Mouse (Mus musculus) frontal cortex, postnatal 25 days (tissue): ENCODE data around the gene Dnal4.

ENCODE experiments used
- DNase-seq, 2 experiments: peaks; one replicate each; pipeline ENCODE4 v3.0.0; 2022; ENCODE audit warnings: low spot score in 2 of 2

The Dnal4 gene

GRCm38 (mm10) chr15:79733640-79734039, 44.0 kb downstream of the Dnal4 start:
- DNase-seq, result no peak

DNA sequence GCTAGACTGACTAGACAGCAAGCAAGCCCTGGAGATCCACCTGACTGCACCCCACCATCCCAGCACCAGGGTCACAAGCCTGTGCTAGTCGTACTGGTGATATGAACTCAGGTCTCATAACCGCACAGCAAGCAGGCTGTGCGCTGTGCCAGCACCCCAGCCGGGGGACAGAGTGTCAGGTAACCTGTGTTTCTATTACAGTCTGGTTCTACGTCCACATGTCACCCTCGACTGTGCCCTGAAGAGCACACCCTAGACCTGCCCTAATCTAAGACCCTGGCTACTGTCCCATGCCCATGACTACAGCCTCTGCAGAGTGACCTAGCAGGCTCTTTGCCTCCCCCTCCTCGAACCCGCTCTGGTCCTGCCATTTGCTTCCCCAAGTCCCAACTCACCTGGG, 44.5 kb downstream of the Dnal4 start:
- no peak for DNase-seq

DNA sequence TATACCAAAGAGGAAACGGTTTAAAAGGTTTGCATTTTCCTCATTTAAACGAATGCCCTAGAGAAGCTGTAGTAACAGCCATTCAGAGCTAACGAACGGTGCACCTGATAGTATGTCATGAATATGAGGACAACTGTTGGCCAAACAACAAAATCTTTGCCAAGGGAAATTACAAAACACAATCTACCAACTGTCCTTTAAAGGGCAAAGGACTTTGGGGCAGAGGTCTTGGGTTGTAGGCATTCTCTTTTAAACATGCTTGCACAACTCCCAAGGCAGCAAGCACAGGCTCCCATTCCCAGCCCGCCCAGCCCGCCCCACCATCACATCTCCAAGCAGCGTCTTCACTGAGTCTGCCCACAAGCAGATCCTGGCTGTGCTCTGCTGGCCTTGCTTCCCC, 46.1 kb downstream of the Dnal4 start:
- no peak for DNase-seq

DNA sequence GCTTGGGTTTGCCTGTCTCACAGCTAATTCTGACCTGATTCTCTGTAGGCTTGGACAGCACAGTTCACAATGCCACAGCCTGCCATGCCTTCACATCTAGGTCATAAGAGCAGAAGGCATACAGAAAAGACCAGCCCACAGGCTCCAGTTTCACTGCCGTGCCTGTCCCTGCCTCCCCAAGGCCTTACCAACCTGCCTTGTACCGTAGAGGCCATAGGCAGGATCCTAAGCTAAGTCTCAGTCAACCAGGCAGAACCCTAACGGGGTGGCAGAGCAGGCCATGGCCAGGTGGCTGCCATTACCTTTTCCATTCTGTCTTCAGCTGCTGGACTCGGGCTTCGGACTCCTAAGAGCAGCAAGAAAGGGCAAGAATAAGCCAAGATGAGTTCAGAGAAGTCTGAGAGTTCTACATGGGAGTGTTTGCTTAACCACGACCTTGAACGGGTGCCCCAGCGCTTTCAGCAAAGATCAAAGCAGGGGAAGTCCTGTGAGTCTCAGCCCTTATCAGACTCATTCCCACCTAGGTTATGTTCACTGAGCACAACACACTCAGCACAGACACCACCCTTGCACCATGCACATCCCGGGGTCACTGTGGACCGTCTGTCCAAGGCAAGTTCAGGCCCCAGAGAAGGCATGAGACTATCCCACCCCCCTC, 48.8 kb downstream of the Dnal4 start:
- no peak for DNase-seq

GRCm38 (mm10) chr15:79728311-79728710, 49.3 kb downstream of the Dnal4 start:
- no peak for DNase-seq

DNA sequence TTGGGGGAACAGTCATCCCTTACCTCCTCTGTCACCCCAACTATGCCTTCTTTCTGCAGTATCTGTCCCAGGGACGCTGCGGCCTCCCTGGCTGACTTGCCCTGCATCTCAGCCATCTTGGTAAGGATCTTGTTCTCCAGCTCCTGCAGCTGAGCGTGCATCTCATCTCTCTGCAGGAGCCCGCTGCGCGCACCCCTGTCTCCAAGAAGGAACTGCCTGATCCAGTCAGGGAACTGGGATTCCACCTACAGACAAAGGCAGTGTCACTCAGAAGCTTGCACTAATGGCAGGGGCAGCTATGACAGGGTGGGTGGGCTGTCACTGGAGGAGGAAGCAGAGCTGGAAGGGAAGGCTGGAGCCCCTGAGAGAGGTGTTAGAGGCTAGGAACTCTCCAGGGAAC, 49.8 kb downstream of the Dnal4 start:
- no peak for DNase-seq

DNA sequence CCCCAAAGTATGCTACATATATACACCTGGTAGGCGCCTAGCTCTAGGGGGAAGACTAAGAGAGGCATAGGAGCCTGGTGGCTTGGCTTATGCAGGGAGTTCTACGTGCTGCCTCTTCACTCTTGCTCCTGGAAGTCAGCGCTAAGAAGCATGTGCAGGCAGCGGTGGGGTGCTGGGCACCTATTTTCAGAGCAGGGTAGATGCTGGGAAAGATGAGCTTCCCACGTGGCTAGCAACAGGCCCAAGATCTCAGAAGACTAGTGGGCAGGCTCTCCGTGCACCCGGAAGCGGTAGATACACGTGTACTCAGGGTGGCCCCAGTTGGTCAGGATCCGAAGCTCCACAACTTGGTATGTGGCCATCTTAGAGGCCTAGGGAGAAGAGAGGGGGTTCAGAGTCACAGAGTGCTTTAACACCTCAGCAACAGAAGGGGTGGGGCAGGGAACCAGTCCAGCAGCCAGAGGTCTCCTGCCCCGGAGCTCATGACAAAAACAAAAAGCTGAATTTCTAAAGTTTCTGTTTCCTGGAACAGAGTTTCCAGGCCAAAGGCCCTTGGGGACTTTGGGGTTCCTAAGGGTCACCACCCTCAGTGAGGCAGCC, 52.4 kb downstream of the Dnal4 start:
- no peak for DNase-seq

DNA sequence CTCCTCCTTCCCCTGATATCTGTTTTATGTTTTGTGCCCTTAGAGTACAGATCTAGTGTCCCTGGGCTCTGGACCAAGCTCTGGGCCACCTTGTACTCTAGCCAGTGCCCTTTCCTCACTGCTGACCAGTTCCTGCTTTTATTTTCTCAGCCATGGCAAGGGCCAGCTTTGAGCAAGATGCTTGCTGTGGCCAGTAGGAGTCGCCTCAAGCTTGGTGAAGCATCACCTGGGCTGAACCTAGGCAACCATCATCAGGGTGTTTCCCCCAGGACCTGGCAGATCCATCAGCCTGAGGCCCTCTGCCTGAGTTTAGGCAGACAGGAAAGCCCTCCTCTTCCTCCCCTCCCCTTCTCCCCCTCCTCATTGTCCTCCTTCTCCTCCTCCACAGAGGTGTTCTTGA, 54.2 kb downstream of the Dnal4 start:
- no peak for DNase-seq

DNA sequence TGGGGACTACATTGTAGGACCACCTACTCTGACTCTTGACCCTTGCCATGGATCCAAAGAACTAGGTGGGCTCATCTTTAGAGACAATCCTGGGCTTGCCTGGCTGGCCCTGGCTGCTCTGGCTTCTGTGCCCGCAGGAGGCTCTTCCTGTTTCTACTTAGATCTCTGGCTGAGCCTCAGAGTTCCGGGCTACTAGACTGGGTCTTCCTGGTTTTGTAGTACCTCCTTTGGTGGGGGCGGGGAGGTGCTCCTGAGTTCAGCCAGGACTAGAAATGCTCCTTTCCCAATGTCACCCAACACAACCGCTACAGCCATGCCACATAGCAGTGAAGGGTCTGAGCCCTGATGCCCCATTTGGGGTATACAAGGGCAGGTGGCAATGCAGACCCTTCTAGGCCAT, 56.9 kb downstream of the Dnal4 start:
- no peak for DNase-seq

DNA sequence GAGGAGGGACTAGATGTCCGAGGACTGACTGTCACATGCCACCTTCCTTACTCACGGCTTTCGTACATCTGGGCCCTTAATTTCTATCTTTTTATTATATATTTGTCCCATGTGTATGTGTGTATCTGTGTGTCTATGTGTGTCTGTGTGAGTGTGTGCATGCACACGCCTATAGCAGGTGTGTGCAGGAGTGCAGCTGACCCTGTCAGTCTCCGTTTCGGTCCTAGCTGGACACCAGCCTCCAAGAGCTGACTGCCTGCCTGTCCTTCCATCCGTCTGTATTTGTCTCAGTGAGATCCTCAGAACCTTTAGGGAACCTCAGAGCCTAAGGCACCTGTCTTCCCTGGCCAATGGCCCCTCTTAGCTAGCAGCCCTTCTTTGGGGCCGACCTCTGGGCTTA, 57.4 kb downstream of the Dnal4 start:
- no peak for DNase-seq

GRCm38 (mm10) chr15:79716710-79717109, 60.9 kb downstream of the Dnal4 start:
- no peak for DNase-seq

GRCm38 (mm10) chr15:79715646-79716045, 62.0 kb downstream of the Dnal4 start:
- DNase-seq, result no peak
